Mouse (Mus musculus) kidney, postnatal 0 days (tissue): Measurements from ENCODE around the gene Pole2. TPM values are rescaled to one million over a fixed set of nuclear protein-coding genes. Genes with fewer than 3 reads are reported as not detected.

ENCODE experiments used
- ATAC-seq: fragments of 200-750 bp; cut with Nextera tagmentation; replicated peaks from 2 replicates; pipeline ENCODE4 v1.8.0; 2017; ENCODE audit warnings: low read depth, moderate number of reproducible peaks, moderate TSS enrichment, moderate library complexity; ENCODE audit not compliant: low FRiP score
- DNase-seq: peaks from one replicate; pipeline ENCODE4 v3.0.0-alpha.2; 2016; ENCODE audit warnings: low spot score
- H3K27ac ChIP-seq: fragments of 300-500 bp; sonication (generic); 2 replicates; pipeline ENCODE4 v1.5.1; 2014; ENCODE audit warnings: mild to moderate bottlenecking
- H3K27me3 ChIP-seq: fragments of 300-500 bp; sonication (generic); 2 replicates; pipeline ENCODE4 v1.6.1; 2014; ENCODE audit warnings: low read length, mixed read lengths; ENCODE audit not compliant: insufficient read depth
- H3K36me3 ChIP-seq: fragments of 300-500 bp; sonication (generic); 2 replicates; pipeline ENCODE4 v1.6.1; 2014; ENCODE audit warnings: low read length, mixed read lengths; ENCODE audit not compliant: insufficient read depth
- H3K4me1 ChIP-seq: fragments of 300-500 bp; sonication (generic); replicated peaks from 2 replicates; pipeline ENCODE4 v1.6.1; 2014; ENCODE audit warnings: antibody characterized with exemption, low read length, mixed read lengths; ENCODE audit not compliant: insufficient read depth
- H3K4me2 ChIP-seq: fragments of 300-500 bp; sonication (generic); 2 replicates; pipeline ENCODE4 v1.6.1; 2014; ENCODE audit warnings: mild to moderate bottlenecking, low read length, moderate library complexity, mixed read lengths
- H3K4me3 ChIP-seq: fragments of 300-500 bp; sonication (generic); replicated peaks from 2 replicates; pipeline ENCODE4 v1.5.1; 2014; ENCODE audit warnings: low read depth, low read length
- H3K9ac ChIP-seq: fragments of 300-500 bp; sonication (generic); 2 replicates; pipeline ENCODE4 v1.6.1; 2014; ENCODE audit warnings: low read depth, low read length
- H3K9me3 ChIP-seq: fragments of 300-500 bp; sonication (generic); replicated peaks from 2 replicates; pipeline ENCODE4 v1.6.1; 2016; ENCODE audit warnings: low read length, inconsistent platforms, mixed read lengths
- CTCF ChIP-seq: IDR thresholded peaks from 2 replicates; pipeline ENCODE4 v1.5.1; 2016; ENCODE audit warnings: antibody characterized with exemption, low read depth, mild to moderate bottlenecking, moderate library complexity
- WGBS: fragments of 180-500 bp; shearing (Covaris S2); extraction: QIAGEN DNeasy Blood & Tissue Kit; methylation state at CpG from one replicate; pipeline ENCODE4 v1.1.7; 2014; 5-methylcytosine and 5-hydroxymethylcytosine counted together
- polyA plus RNA-seq: library from polyadenylated mRNA; unstranded; fragments of >200 nt; fragmentation: Nextera tagmentation; extraction: Ambion mirVana; gene quantifications from 2 replicates; pipeline ENCODE4 v1.2.1, GENCODE M21; 2015

The Pole2 gene
- polyA plus RNA-seq, 1 experiment from 2014 or later, result 15.3 TPM

GRCm38 (mm10) chr12:69204052-69204833, 23.8 kb downstream of the Pole2 start, which contains the start of gene Gm49384:
Gene Gm49384, minus strand, starts transcription at chr12:69204267.
- no peaks in the 10 kb centered on the region for H3K9me3 ChIP-seq
- no peaks in the 10 kb centered on the region for H3K4me1 ChIP-seq
- H3K27ac ChIP-seq, result no peak within 1 kb of the TSS
- DNase-seq (no peak), ATAC-seq (no peak)
- H3K9ac ChIP-seq, result no peak within 1 kb of the TSS
- WGBS, result 82% methylated on average over 16 of the region's 16 CpGs
- no peak within 1 kb of the TSS for H3K4me2 ChIP-seq
- H3K27me3 ChIP-seq, result no peaks in the 10 kb centered on the region
- TF ChIP-seq CTCF, result no peak
- peaks cover 18% of the 10 kb centered on the region; the same call in 1 of the 2 replicates for H3K36me3 ChIP-seq
- H3K4me3 ChIP-seq, result no peak within 1 kb of the TSS

DNA sequence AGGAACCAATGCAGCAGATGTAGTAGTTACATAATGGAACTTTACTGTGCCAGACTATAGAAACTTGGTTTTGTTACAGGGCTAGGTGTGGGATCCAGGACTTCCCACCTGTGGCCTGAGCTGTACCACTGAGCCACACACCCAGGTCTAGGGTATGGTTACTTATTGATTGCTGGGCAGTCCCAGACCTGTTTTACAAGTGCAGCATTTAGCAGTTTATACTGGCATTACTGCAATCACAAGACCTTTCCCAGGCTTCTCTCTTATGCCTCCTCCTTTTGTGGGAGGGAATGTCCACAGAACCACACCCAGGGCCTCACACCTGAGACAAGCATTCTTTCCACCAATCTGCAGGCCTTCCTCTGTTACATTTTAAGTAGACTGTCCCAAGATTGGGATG, 29.0 kb downstream of the Pole2 start:
- ATAC-seq (no peak), DNase-seq (no peak)
- Histone ChIP-seq H3K4me2 (no peak overlapping the region), H3K9ac (no peak overlapping the region), H3K4me1 (peaks cover 8% of the 10 kb centered on the region), H3K9me3 (no peaks in the 10 kb centered on the region), H3K27me3 (no peaks in the 10 kb centered on the region), H3K27ac (no peak overlapping the region), H3K36me3 (peaks cover 10% of the 10 kb centered on the region; the same call in 1 of the 2 replicates), H3K4me3 (no peak overlapping the region)
- TF ChIP-seq CTCF, result no peak

GRCm38 (mm10) chr12:69198164-69198535, 29.8 kb downstream of the Pole2 start, which contains the start of gene Dnaaf2:
Gene Dnaaf2, minus strand, starts transcription at chr12:69198429.
- Histone ChIP-seq H3K9me3 (no peaks in the 10 kb centered on the region), H3K9ac (peak within 1 kb of the TSS; percentile 83), H3K27ac (peak within 1 kb of the TSS; percentile 91), H3K4me2 (peak within 1 kb of the TSS; percentile 71), H3K4me3 (peak within 1 kb of the TSS; percentile 92), H3K27me3 (no peaks in the 10 kb centered on the region), H3K4me1 (peaks cover 8% of the 10 kb centered on the region), H3K36me3 (peaks cover 10% of the 10 kb centered on the region; the same call in 1 of the 2 replicates)
- 0% methylated on average over 18 of the region's 18 CpGs for WGBS
- DNase-seq (peak; percentile 87), ATAC-seq (peak; percentile 62)
- no peak for TF ChIP-seq CTCF

- TF ChIP-seq CTCF, result no peak
- peak overlapping the region; percentile 71 for H3K4me2 ChIP-seq
- peak overlapping the region; percentile 83 for H3K9ac ChIP-seq
- ATAC-seq, result peak; percentile 65
- no peaks in the 10 kb centered on the region for H3K9me3 ChIP-seq
- DNase-seq, result peak; percentile 36
- peak overlapping the region; percentile 92 for H3K4me3 ChIP-seq
- no peaks in the 10 kb centered on the region for H3K27me3 ChIP-seq
- peak overlapping the region; percentile 91 for H3K27ac ChIP-seq
- H3K36me3 ChIP-seq, result peaks cover 9% of the 10 kb centered on the region; the same call in 1 of the 2 replicates
- under 1% methylated on average over 91 of the region's 94 CpGs for WGBS
- H3K4me1 ChIP-seq, result peaks cover 8% of the 10 kb centered on the region
These were observed 30.4 kb downstream of the Pole2 start for GRCm38 (mm10) chr12:69197378-69198163.

DNA sequence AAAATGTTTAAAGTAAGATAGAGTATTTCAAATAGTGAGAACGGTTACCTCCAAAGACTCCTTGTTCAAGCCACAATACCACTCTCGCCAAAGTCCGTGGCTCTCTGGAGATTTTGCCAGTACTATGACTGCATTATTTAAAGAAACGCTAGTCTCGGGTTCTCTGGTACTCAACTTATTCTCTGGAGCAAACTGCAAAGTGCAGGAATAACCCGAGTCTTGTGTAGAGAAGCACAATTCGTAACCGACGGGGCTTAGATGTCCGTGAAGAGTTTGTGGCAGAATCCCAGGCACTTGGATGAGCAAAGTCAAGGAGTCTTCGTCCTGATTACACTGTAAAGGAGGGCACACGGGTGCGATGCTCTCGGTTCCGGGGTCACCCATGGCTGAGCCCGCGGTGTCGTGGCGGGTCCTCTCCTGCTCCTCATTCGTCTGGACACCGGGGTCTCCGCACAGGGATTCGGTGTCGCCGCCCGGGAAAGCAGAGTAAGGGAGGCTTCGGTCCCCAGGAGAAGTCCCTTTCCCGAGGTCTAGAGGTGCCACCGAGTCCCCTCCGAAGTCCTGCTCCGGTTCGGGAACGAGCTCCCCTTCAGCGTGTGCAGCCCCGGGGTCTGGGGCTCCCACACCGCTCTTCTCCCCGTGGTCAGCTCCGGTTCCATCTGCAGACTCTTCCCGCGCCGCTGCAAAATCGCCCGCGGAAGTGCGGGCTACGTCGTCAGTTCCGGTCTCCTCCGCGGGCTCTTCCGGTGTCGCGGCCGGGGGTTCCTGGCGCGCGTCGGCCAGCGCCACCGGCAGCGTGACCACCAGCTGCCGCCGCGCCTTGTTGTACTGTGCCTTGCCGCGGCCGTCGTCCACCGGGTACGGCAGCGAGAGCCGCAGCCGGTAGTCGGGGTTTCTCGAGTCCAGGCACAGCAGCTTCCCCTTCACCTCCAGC, 31.3 kb downstream of the Pole2 start, which contains the start of gene Gm49383:
Gm49383 (minus strand) TSS at position 661 of the 934 bp plus-strand sequence.
- H3K9ac ChIP-seq, result peak within 1 kb of the TSS; percentile 83
- no peaks in the 10 kb centered on the region for H3K9me3 ChIP-seq
- peak; percentile 89 for DNase-seq
- H3K27ac ChIP-seq, result peak within 1 kb of the TSS; percentile 91
- peak; percentile 68 for ATAC-seq
- peak within 1 kb of the TSS; percentile 92 for H3K4me3 ChIP-seq
- under 1% methylated on average over 75 of the region's 75 CpGs for WGBS
- H3K27me3 ChIP-seq, result no peaks in the 10 kb centered on the region
- TF ChIP-seq CTCF, result no peak
- H3K4me1 ChIP-seq, result peaks cover 8% of the 10 kb centered on the region
- peak within 1 kb of the TSS; percentile 71 for H3K4me2 ChIP-seq
- H3K36me3 ChIP-seq, result 0 out of 2 replicates have a peak, but pooled peaks cover 3% of the 10 kb centered on the region
